Mouse (Mus musculus) midbrain, embryonic 14.5 days (tissue): Measurements from ENCODE around the gene Lef1. TPM values are rescaled to one million over a fixed set of nuclear protein-coding genes. Genes with fewer than 3 reads are reported as not detected.

ENCODE experiments used
- ATAC-seq: fragments of 200-750 bp; cut with Nextera tagmentation; 2 replicates; pipeline ENCODE4 v1.8.0; 2017; ENCODE audit warnings: moderate number of reproducible peaks, moderate library complexity; ENCODE audit not compliant: low FRiP score, low TSS enrichment
- DNase-seq: peaks from one replicate; pipeline ENCODE4 v3.0.0-alpha.2; 2015
- H3K27ac ChIP-seq: fragments of 300-500 bp; sonication (generic); replicated peaks from 2 replicates; pipeline ENCODE4 v1.5.1; 2014; ENCODE audit warnings: mild to moderate bottlenecking, low read depth, low read length, moderate library complexity
- H3K27me3 ChIP-seq: fragments of 300-500 bp; sonication (generic); 2 replicates; pipeline ENCODE4 v1.6.1; 2014; ENCODE audit warnings: low read length, control low read depth, mixed read lengths; ENCODE audit not compliant: control insufficient read depth, insufficient read depth
- H3K36me3 ChIP-seq: fragments of 300-500 bp; sonication (generic); 2 replicates; pipeline ENCODE4 v1.6.1; 2014; ENCODE audit warnings: low read length, control low read depth; ENCODE audit not compliant: control insufficient read depth, insufficient read depth
- H3K4me1 ChIP-seq: fragments of 300-500 bp; sonication (generic); 2 replicates; pipeline ENCODE4 v1.6.1; 2014; ENCODE audit warnings: mild to moderate bottlenecking, antibody characterized with exemption, low read length, control low read depth; ENCODE audit not compliant: control insufficient read depth, insufficient read depth
- H3K4me2 ChIP-seq: fragments of 300-500 bp; sonication (generic); 2 replicates; pipeline ENCODE4 v1.6.1; 2014; ENCODE audit warnings: mild to moderate bottlenecking, low read length, moderate library complexity
- H3K4me3 ChIP-seq: fragments of 300-500 bp; sonication (generic); replicated peaks from 2 replicates; pipeline ENCODE4 v1.5.1; 2014; ENCODE audit warnings: low read depth, low read length
- H3K9ac ChIP-seq: fragments of 300-500 bp; sonication (generic); replicated peaks from 2 replicates; pipeline ENCODE4 v1.6.1; 2014; ENCODE audit warnings: mild to moderate bottlenecking, low read length, moderate library complexity
- H3K9me3 ChIP-seq: fragments of 300-500 bp; sonication (generic); 2 replicates; pipeline ENCODE4 v1.6.1; 2016; ENCODE audit warnings: low read length, control low read depth, mixed read lengths; ENCODE audit not compliant: control insufficient read depth
- WGBS: fragments of 180-500 bp; shearing (Covaris S2); extraction: QIAGEN DNeasy Blood & Tissue Kit; methylation state at CpG from one replicate; pipeline ENCODE4 v1.1.7; 2014; 5-methylcytosine and 5-hydroxymethylcytosine counted together
- polyA plus RNA-seq: library from polyadenylated mRNA; unstranded; fragments of >200 nt; fragmentation: Nextera tagmentation; extraction: Ambion mirVana; gene quantifications from 2 replicates; pipeline ENCODE4 v1.2.1, GENCODE M21; 2014

Lef1 gene
- polyA plus RNA-seq, 1 experiment from 2014 or later, result 93.8 TPM

DNA sequence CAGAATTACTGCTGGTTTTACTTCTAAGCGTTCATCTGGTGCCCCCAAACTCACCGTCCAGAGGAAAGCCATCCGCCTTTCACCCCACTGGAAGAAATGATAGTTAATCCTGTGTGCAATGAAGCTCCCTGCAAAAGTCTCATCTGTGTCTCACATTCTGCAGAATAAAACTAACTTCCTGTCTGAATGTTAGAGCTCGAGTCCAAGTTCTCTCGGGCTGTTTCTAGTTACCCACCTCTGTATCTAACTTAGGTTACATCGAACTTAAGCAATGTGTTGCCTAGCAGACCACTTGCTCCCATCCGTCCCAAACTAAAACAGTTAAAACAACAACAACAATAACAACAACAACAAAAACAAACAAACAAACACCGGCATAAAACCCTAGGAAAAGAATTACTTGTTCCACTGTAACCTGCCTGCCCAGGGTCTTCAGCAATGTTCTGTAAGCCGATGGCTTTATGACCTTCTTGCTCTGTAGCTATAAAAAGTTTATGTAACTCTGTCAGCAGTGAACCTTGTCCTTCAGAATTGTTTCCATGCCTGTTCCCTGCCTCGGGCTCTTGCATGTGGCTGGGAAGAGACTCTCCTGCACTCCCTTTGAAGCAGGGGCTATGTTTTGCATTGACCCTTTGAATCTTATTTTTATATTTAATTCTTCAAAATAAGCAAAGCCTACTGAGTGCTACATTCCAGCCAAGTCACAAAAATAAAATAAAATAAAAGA, 162.3 kb downstream of the Lef1 start:
- Histone ChIP-seq H3K27ac (no peak overlapping the region), H3K4me3 (peak overlapping the region; percentile 63), H3K4me2 (peak overlapping the region; percentile 83), H3K9ac (peak overlapping the region; percentile 49; the same call in 1 of the 2 replicates), H3K9me3 (no peaks in the 10 kb centered on the region), H3K27me3 (no peaks in the 10 kb centered on the region), H3K4me1 (peaks cover 10% of the 10 kb centered on the region), H3K36me3 (no peaks in the 10 kb centered on the region)
- DNase-seq, result no peak
- 67% methylated on average over 10 of the region's 10 CpGs for WGBS
- ATAC-seq, result no peak

Other genes with a start within 250 kb of the Lef1 start
- 20.8 and 26.5 TPM in 2 replicates for gene Hadh, start 161.6 kb downstream of the Lef1 start, polyA plus RNA-seq
- 6.4 and 6.7 TPM in 2 replicates for gene Cyp2u1, start 192.8 kb downstream of the Lef1 start, polyA plus RNA-seq